Mouse (Mus musculus) ES-E14 (cell line): ENCODE data around the gene Ctsz. TPM values are rescaled to one million over a fixed set of nuclear protein-coding genes. Genes with fewer than 3 reads are reported as not detected.

Experiments used
- DNase-seq: peaks from one replicate; pipeline ENCODE4 v3.0.0-alpha.2; 2013; ENCODE audit warnings: low read depth, low spot score
- H3K27ac ChIP-seq: 2 replicates; pipeline ENCODE4 v1.5.1; 2012; ENCODE audit warnings: low read depth, mild to moderate bottlenecking, low read length, moderate library complexity, mixed read lengths; ENCODE audit not compliant: poor library complexity, insufficient read depth, severe bottlenecking
- H3K36me3 ChIP-seq: 2 replicates; pipeline ENCODE4 v1.6.1; 2012; ENCODE audit warnings: mild to moderate bottlenecking, low read length, moderate library complexity, mixed read lengths; ENCODE audit not compliant: control insufficient read depth, poor library complexity, insufficient read depth, severe bottlenecking
- H3K4me1 ChIP-seq, 2 experiments: fragments of 150-350 bp in 1 of 2; sonication (generic) in 1 of 2; 2 replicates each; pipeline ENCODE4 v1.6.1; 2012; ENCODE audit warnings: low read length in 2 of 2, mild to moderate bottlenecking in 1 of 2, mixed read lengths in 1 of 2; ENCODE audit not compliant: control insufficient read depth in 2 of 2, insufficient read depth in 2 of 2, poor library complexity in 1 of 2
- H3K4me3 ChIP-seq, 2 experiments: fragments of 150-350 bp in 1 of 2; sonication (generic) in 1 of 2; 2 replicates each; pipeline ENCODE4 v1.5.1; 2012; ENCODE audit warnings: low read length in 2 of 2, low read depth in 1 of 2, mild to moderate bottlenecking in 1 of 2, mixed read lengths in 1 of 2; ENCODE audit not compliant: insufficient read depth in 1 of 2, poor library complexity in 1 of 2, severe bottlenecking in 1 of 2
- H3K9ac ChIP-seq: 2 replicates; pipeline ENCODE4 v1.6.1; 2012; ENCODE audit warnings: low read depth, mild to moderate bottlenecking, low read length, mixed read lengths; ENCODE audit not compliant: poor library complexity, insufficient read depth, severe bottlenecking
- H3K9me3 ChIP-seq: fragments of 150-350 bp; sonication (generic); 2 replicates; pipeline ENCODE4 v1.6.1; 2012; ENCODE audit warnings: low read depth, mild to moderate bottlenecking, low read length; ENCODE audit not compliant: control insufficient read depth, insufficient read depth
- CHD2 ChIP-seq: IDR thresholded peaks from 2 replicates; pipeline ENCODE4 v1.6.1; 2014; ENCODE audit warnings: mild to moderate bottlenecking, low read depth, low read length, inconsistent platforms
- HCFC1 ChIP-seq: IDR thresholded peaks from 2 replicates; pipeline ENCODE4 v1.6.1; 2012; ENCODE audit warnings: low read length, inconsistent platforms, borderline replicate concordance; ENCODE audit not compliant: insufficient read depth
- MAFK ChIP-seq: IDR thresholded peaks from 2 replicates; pipeline ENCODE4 v1.6.1; 2014; ENCODE audit warnings: mild to moderate bottlenecking, low read depth, low read length, inconsistent platforms; ENCODE audit not compliant: insufficient read depth
- ZC3H11A ChIP-seq: IDR thresholded peaks from 2 replicates; pipeline ENCODE4 v1.6.1; 2012; ENCODE audit warnings: low read depth, mild to moderate bottlenecking, inconsistent platforms, low read length, borderline replicate concordance
- ZNF384 ChIP-seq: IDR thresholded peaks from 2 replicates; pipeline ENCODE4 v1.6.1; 2012; ENCODE audit warnings: low read depth, low read length, inconsistent platforms
- in situ Hi-C, 2 experiments: fragments of 600-800 bp; cut with MboI; formaldehyde crosslinking; loops; one replicate each; pipeline ENCODE4 v1.15.1; 2025; ENCODE audit warnings: low sequenced_read_pairs in 2 of 2, inconsistent platforms in 1 of 2; ENCODE audit not compliant: unreplicated experiment in 2 of 2
- total RNA-seq: library from RNA; depleted of rRNA; stranded (reverse); fragments of 300-350 nt; gene quantifications from 2 replicates; pipeline ENCODE4 v1.2.3, GENCODE M21; 2012; rRNA removed

Ctsz gene
- total RNA-seq, 1 experiment: 207 TPM

GRCm38 (mm10) chr2:174391936-174392335 is 46.9 kb downstream of the Ctsz start:
- no peak for DNase-seq
- no peaks in the 10 kb centered on the region for H3K4me1 ChIP-seq
- no peak overlapping the region for H3K27ac ChIP-seq
- TF ChIP-seq ZC3H11A (no peak), MAFK (no peak), ZNF384 (no peak), CHD2 (no peak), HCFC1 (no peak)
- no peak overlapping the region for H3K4me3 ChIP-seq
- in situ Hi-C loops: no loop called here
- H3K9me3 ChIP-seq: no peaks in the 10 kb centered on the region
- no peaks in the 10 kb centered on the region for H3K36me3 ChIP-seq
- no peak overlapping the region for H3K9ac ChIP-seq

GRCm38 (mm10) chr2:174381021-174381420 is 57.8 kb downstream of the Ctsz start:
- Histone ChIP-seq H3K9me3 (no peaks in the 10 kb centered on the region), H3K4me3 (no peak overlapping the region), H3K9ac (no peak overlapping the region), H3K4me1 (no peaks in the 10 kb centered on the region), H3K27ac (no peak overlapping the region), H3K36me3 (no peaks in the 10 kb centered on the region)
- TF ChIP-seq HCFC1 (no peak), MAFK (no peak), ZNF384 (no peak), CHD2 (no peak), ZC3H11A (no peak)
- in situ Hi-C loops: no loop called here
- no peak for DNase-seq

Other genes starting within 250 kb of the Ctsz start
- gene Gnas, start 154.7 kb downstream of the Ctsz start, total RNA-seq: 196 and 202 TPM in 2 replicates
- gene Gm20721, start 92.3 kb downstream of the Ctsz start, total RNA-seq: 15.6 and 17.7 TPM in 2 replicates
- 63.8 and 83.0 TPM in 2 replicates for gene Nelfcd, start 23.2 kb downstream of the Ctsz start, total RNA-seq
- gene Tubb1, start 11.7 kb upstream of the Ctsz start, total RNA-seq: 0.18 TPM in 1 of 2 replicates, not detected in the other
- gene Atp5e, start 25.1 kb upstream of the Ctsz start, total RNA-seq: 37.4 and 44.3 TPM in 2 replicates
- 52.4 and 63.4 TPM in 2 replicates for gene Prelid3b, start 34.0 kb upstream of the Ctsz start, total RNA-seq
- 0.05 TPM in 1 of 2 replicates, not detected in the other for gene Zfp831, start 204.5 kb upstream of the Ctsz start, total RNA-seq